ENCODE assay signal across 7 mouse cellular contexts in the genomic region with DNA sequence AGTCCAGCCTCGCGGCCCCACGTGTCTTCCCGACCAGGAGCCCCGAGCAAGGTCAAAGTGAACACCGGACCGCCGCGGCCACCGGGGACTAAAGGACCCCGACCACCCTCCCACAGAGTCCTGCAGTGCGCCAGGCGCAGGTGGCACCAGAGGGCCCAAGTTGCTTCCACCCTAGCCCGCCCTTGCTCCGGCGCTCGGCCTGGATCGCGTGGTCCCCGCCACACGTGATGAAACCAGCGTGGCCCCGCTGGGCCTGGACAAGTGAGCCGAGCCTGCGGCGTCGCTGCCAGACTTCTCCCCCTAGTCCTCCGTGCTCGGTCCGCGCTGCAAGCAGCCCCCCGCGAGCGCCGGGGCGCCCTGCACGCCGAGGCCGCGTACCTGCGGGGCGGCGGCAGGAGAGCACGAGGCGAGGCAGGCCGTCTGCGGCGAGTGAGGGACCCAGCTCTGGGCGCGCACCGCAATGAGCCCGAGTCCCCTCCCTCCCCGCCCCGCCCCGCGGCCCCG. TPM values are rescaled to one million over a fixed set of nuclear protein-coding genes. Genes with fewer than 3 reads are reported as not detected.
DNase-seq lines count a peak whose midpoint lies in the region; ATAC-seq and TF ChIP-seq lines count a peak whose summit lies in the region.

No protein-coding gene starts in this region.

- H3K9ac ChIP-seq in intestine, embryonic 14.5 days (ENCODE audit: low read length), result peak overlapping the region; percentile 94

- H3K4me3 ChIP-seq in cortical plate, adult 2 months (ENCODE audit: insufficient read depth, low read length), result peak overlapping the region; percentile 96
- peak overlapping the region; percentile 96 for H3K4me3 ChIP-seq in intestine, embryonic 14.5 days (ENCODE audit: low read depth, low read length)
- peak overlapping the region; percentile 97 for H3K4me3 ChIP-seq in megakaryocyte, embryonic 14.5 days (replicated peaks)

- peak overlapping the region; percentile 98 for H3K27ac ChIP-seq in cortical plate, adult 2 months (ENCODE audit: insufficient read depth, low read length)
- peak overlapping the region; percentile 95 for H3K27ac ChIP-seq in intestine, embryonic 14.5 days (ENCODE audit: low read depth)

- H3K4me1 ChIP-seq in cortical plate, adult 2 months (ENCODE audit: control insufficient read depth, insufficient read depth, low read length), result peaks cover 2% of the 10 kb centered on the region; the same call in 1 of the 2 replicates
- peaks cover 15% of the 10 kb centered on the region for H3K4me1 ChIP-seq in intestine, embryonic 14.5 days (replicated peaks; ENCODE audit: control insufficient read depth, insufficient read depth, low read length)
- H3K4me1 ChIP-seq in megakaryocyte, embryonic 14.5 days, result peaks cover 47% of the 10 kb centered on the region

- peak; percentile 49 for DNase-seq in retina, adult 2 months (ENCODE audit: low read depth, low spot score)
- DNase-seq in retina, postnatal 1 day, result no peak
- peak; percentile 48 to 54 for DNase-seq in frontal cortex, postnatal 25 days (ENCODE audit: low spot score in 2 of 2)
- no peak for DNase-seq in intestine, embryonic 14.5 days (ENCODE audit: low spot score)
- DNase-seq in urinary bladder, postnatal 36 days (ENCODE audit: low spot score in 2 of 2), result no peak

- ATAC-seq in intestine, embryonic 14.5 days (replicated peaks; ENCODE audit: low FRiP score, low TSS enrichment, low read depth), result peak; percentile 48

- no peaks in the 10 kb centered on the region for H3K27me3 ChIP-seq in intestine, embryonic 14.5 days (replicated peaks; ENCODE audit: control insufficient read depth, insufficient read depth, low read length)
- H3K27me3 ChIP-seq in megakaryocyte, embryonic 14.5 days (replicated peaks), result no peaks in the 10 kb centered on the region

- peaks cover 3% of the 10 kb centered on the region; the same call in 1 of the 2 replicates for H3K9me3 ChIP-seq in intestine, embryonic 14.5 days (ENCODE audit: control insufficient read depth, low read length)
- no peaks in the 10 kb centered on the region; the same call in 1 of the 2 replicates for H3K9me3 ChIP-seq in megakaryocyte, embryonic 14.5 days

- peaks cover 59% of the 10 kb centered on the region for H3K36me3 ChIP-seq in intestine, embryonic 14.5 days (ENCODE audit: control insufficient read depth, insufficient read depth, low read length)
- peaks cover 51% of the 10 kb centered on the region for H3K36me3 ChIP-seq in megakaryocyte, embryonic 14.5 days (replicated peaks; ENCODE audit: low read length)

- TF ChIP-seq POLR2A in cortical plate, adult 2 months (IDR thresholded peaks at IDR 0.05; ENCODE audit: extremely low read depth, insufficient read depth, low read length), result 0 out of 2 replicates have a peak, but pooled peaks have one; percentile 42

- 0% methylated on average over 46 of the region's 57 CpGs for WGBS in intestine, embryonic 14.5 days

- peak overlapping the region; percentile 88 for H3K4me2 ChIP-seq in intestine, embryonic 14.5 days (ENCODE audit: low read length)

- TF ChIP-seq CTCF in cortical plate, adult 2 months (IDR thresholded peaks at IDR 0.05; ENCODE audit: extremely low read depth, insufficient read depth, low read length), result no peak

RNA-seq across cellular contexts. Expression of gene Hspe1, which starts 0.5 kb away (rescaled TPM):
- 141 and 142 TPM in 2 replicates for polyA plus RNA-seq in cortical plate, adult 2 months (2012; rRNA removed)
- 605 and 740 TPM in 2 replicates for polyA plus RNA-seq in intestine, embryonic 14.5 days (2014; fragmentation: Nextera tagmentation; extraction: Ambion mirVana)
- polyA plus RNA-seq in megakaryocyte, embryonic 14.5 days (2012; ENCODE audit: insufficient read depth, low replicate concordance), result 21.9 and 66.1 TPM in 2 replicates

RNA-seq across cellular contexts. Expression of gene Hspd1, which starts 0.6 kb away (rescaled TPM):
- 97.7 and 98.4 TPM in 2 replicates for polyA plus RNA-seq in cortical plate, adult 2 months (2012; rRNA removed)
- polyA plus RNA-seq in intestine, embryonic 14.5 days (2014; fragmentation: Nextera tagmentation; extraction: Ambion mirVana), result 487 and 509 TPM in 2 replicates
- 11.8 and 31.5 TPM in 2 replicates for polyA plus RNA-seq in megakaryocyte, embryonic 14.5 days (2012; ENCODE audit: insufficient read depth, low replicate concordance)

RNA-seq across cellular contexts. Expression of gene Coq10b, which starts 34.9 kb away (rescaled TPM):
- 29.1 and 34.7 TPM in 2 replicates for polyA plus RNA-seq in cortical plate, adult 2 months (2012; rRNA removed)
- polyA plus RNA-seq in intestine, embryonic 14.5 days (2014; fragmentation: Nextera tagmentation; extraction: Ambion mirVana), result 16.2 and 19.8 TPM in 2 replicates
- polyA plus RNA-seq in megakaryocyte, embryonic 14.5 days (2012; ENCODE audit: insufficient read depth, low replicate concordance), result 0.99 and 9.1 TPM in 2 replicates

RNA-seq across cellular contexts. Expression of gene Mob4, which starts 43.6 kb away (rescaled TPM):
- 39.2 and 39.8 TPM in 2 replicates for polyA plus RNA-seq in cortical plate, adult 2 months (2012; rRNA removed)
- 145 and 146 TPM in 2 replicates for polyA plus RNA-seq in intestine, embryonic 14.5 days (2014; fragmentation: Nextera tagmentation; extraction: Ambion mirVana)
- polyA plus RNA-seq in megakaryocyte, embryonic 14.5 days (2012; ENCODE audit: insufficient read depth, low replicate concordance), result 7.0 TPM in 1 of 2 replicates, not detected in the other

Comparison
In these comparisons a context has a peak if more than half of its experiments do, and no peak if none do; other contexts are left out.
1. DNase-seq: peak in retina, adult 2 months (single experiment) and frontal cortex, postnatal 25 days (2 of 2); none in retina, postnatal 1 day (single experiment), intestine, embryonic 14.5 days (single experiment) and urinary bladder, postnatal 36 days (0 of 2).
2. Peak in every context shown above with its lines, with median percentiles within 50 percentile points of each other: H3K4me3 ChIP-seq.